Mouse (Mus musculus): ENCODE measurements around the gene Usp19. TPM values are rescaled to one million over a fixed set of nuclear protein-coding genes. Genes with fewer than 3 reads are reported as not detected.

Gene Usp19
- polyA plus RNA-seq, 1 experiment from 2014 or later, result 33.8 TPM

DNA sequence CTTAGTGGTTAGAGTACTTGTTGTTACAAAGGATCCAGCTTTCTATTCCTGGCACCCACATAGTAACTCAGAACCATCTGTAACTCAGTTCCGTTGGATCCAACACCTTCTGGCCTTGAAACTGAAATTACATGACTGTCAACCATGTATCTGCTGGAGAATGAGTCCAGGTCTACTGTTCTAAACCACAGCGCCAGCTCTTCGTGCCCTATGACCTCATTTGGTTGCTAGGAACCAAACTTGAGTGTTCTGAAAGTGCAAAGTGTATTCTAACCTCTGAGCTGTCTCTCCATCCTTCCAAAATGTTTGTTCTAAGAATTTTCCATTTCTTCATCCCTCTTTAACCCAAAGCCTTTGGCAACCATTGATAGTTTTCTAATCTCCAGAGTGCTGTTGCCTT is 55.6 kb downstream of the Usp19 start:
- Histone ChIP-seq H3K79me2 (ENCODE audit: inconsistent target) (peaks cover 59% of the 10 kb centered on the region; the same call in 1 of the 2 replicates), H3K27ac (no peak overlapping the region), H3K36me3 (ENCODE audit: inconsistent target) (peaks cover 81% of the 10 kb centered on the region), H3K4me3 (ENCODE audit: inconsistent target) (no peak overlapping the region)
- WGBS (ENCODE audit: missing documents), result 98% methylated on average over 3 of the region's 3 CpGs

DNA sequence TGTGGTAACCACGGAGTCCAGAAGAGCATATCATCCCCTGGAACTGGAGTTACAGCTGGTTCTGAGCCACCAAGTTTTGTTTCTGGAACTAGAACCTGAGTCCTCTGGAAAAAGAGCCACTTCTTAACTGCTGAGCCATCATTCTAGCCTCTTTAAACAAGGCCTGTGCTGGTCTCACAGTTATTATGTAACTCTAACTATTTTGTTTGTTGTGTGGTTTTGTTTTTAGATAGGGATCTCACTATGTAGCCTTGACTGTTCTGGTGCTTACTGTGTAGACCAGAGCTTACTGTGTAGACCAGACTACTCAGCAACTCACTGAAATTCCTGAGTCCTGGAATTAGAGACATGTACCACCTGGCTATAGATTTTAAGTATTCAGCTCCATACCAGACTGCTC is 56.5 kb downstream of the Usp19 start:
- no peak overlapping the region for H3K4me3 ChIP-seq (ENCODE audit: inconsistent target)
- 91% methylated on average over 1 of the region's 1 CpGs for WGBS (ENCODE audit: missing documents)
- peaks cover 62% of the 10 kb centered on the region; the same call in 1 of the 2 replicates for H3K79me2 ChIP-seq (ENCODE audit: inconsistent target)
- no peak overlapping the region for H3K27ac ChIP-seq
- peaks cover 80% of the 10 kb centered on the region for H3K36me3 ChIP-seq (ENCODE audit: inconsistent target)

Other genes starting within 250 kb of the Usp19 start
- 38.1 to 58.2 TPM (median 44.5 TPM) in 3 replicates for gene Dag1, start 226.6 kb upstream of the Usp19 start, polyA plus RNA-seq (2018)
- gene Nicn1, start 200.2 kb upstream of the Usp19 start, polyA plus RNA-seq (2018), result 6.8 to 7.1 TPM (median 6.8 TPM) in 3 replicates
- 0.67 to 1.3 TPM (median 0.96 TPM) in 3 replicates for gene Amt, start 193.7 kb upstream of the Usp19 start, polyA plus RNA-seq (2018)
- 409 to 646 TPM (median 437 TPM) in 3 replicates for gene Rhoa, start 184.5 kb upstream of the Usp19 start, polyA plus RNA-seq (2018)
- 7.0 to 22.0 TPM (median 13.1 TPM) in 3 replicates for gene Tcta, start 184.4 kb upstream of the Usp19 start, polyA plus RNA-seq (2018)
- 944 to 2,094 TPM (median 1,300 TPM) in 3 replicates for gene Gpx1, start 151.7 kb upstream of the Usp19 start, polyA plus RNA-seq (2018)
- 60.3 to 67.5 TPM (median 67.2 TPM) in 3 replicates for gene Usp4, start 142.7 kb upstream of the Usp19 start, polyA plus RNA-seq (2018)
- 0.33 TPM in 1 of 3 replicates, not detected in the others for gene 1700102P08Rik, start 97.8 kb upstream of the Usp19 start, polyA plus RNA-seq (2018)
- not detected in 3 replicates for gene Ccdc36, start 62.1 kb upstream of the Usp19 start, polyA plus RNA-seq (2018)
- gene BC048562, start 54.1 kb upstream of the Usp19 start, polyA plus RNA-seq (2018), result not detected in 3 replicates
- 15.8 to 26.5 TPM (median 19.0 TPM) in 3 replicates for gene Ccdc71, start 30.1 kb upstream of the Usp19 start, polyA plus RNA-seq (2018)
- gene Klhdc8b, start 29.0 kb upstream of the Usp19 start, polyA plus RNA-seq (2018), result 1.5 to 1.9 TPM (median 1.6 TPM) in 3 replicates
- 0.26 to 0.92 TPM (median 0.40 TPM) in 3 replicates for gene Lamb2, start 10.9 kb upstream of the Usp19 start, polyA plus RNA-seq (2018)
- gene Qars, start 17.1 kb downstream of the Usp19 start, polyA plus RNA-seq (2018), result 77.0 to 179 TPM (median 87.2 TPM) in 3 replicates
- gene Qrich1, start 26.2 kb downstream of the Usp19 start, polyA plus RNA-seq (2018), result 73.2 to 92.9 TPM (median 77.3 TPM) in 3 replicates
- gene Impdh2, start 69.7 kb downstream of the Usp19 start, polyA plus RNA-seq (2018), result 36.0 to 103 TPM (median 41.0 TPM) in 3 replicates
- gene Ndufaf3, start 76.8 kb downstream of the Usp19 start, polyA plus RNA-seq (2018), result 9.6 to 20.2 TPM (median 16.5 TPM) in 3 replicates
- 17.5 to 30.5 TPM (median 20.5 TPM) in 3 replicates for gene Dalrd3, start 79.3 kb downstream of the Usp19 start, polyA plus RNA-seq (2018)
- 3.1 to 7.5 TPM (median 7.5 TPM) in 3 replicates for gene Wdr6, start 88.1 kb downstream of the Usp19 start, polyA plus RNA-seq (2018)
- gene P4htm, start 107.1 kb downstream of the Usp19 start, polyA plus RNA-seq (2018), result 0.16 to 0.70 TPM (median 0.33 TPM) in 3 replicates
- gene Arih2, start 158.8 kb downstream of the Usp19 start, polyA plus RNA-seq (2018), result 22.7 to 40.8 TPM (median 29.9 TPM) in 3 replicates
- 28.0 to 35.2 TPM (median 33.4 TPM) in 3 replicates for gene Slc25a20, start 171.5 kb downstream of the Usp19 start, polyA plus RNA-seq (2018)
- gene Prkar2a, start 198.7 kb downstream of the Usp19 start, polyA plus RNA-seq (2018), result 20.7 to 69.9 TPM (median 46.8 TPM) in 3 replicates

Data from macrophage (primary cell).